Mouse (Mus musculus) frontal cortex, postnatal 36 days (tissue): ENCODE measurements around the gene Thap4.

ENCODE experiments used
- DNase-seq, 2 experiments: peaks; one replicate each; pipeline ENCODE4 v3.0.0; 2022; ENCODE audit warnings: low spot score in 2 of 2

Thap4 gene

DNA sequence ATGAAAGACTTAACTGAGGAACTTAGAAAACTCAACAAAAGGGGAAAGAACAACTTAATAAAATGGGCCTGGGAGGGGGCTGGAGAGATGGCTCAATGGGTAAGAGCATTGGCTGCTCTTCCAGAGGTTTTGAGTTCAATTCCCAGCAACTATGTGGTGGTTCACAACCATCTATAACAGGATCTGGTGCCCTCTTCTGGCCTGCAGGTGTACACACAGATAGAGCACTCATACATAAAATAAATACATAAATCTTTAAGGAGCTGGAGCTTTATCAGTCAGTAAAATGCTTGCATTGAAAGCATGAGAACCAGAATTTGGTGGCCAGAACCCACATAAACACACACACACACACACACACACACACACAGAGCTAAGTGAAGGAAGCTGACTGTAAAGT is 11.8 kb downstream of the Thap4 start:
- no peak for DNase-seq

DNA sequence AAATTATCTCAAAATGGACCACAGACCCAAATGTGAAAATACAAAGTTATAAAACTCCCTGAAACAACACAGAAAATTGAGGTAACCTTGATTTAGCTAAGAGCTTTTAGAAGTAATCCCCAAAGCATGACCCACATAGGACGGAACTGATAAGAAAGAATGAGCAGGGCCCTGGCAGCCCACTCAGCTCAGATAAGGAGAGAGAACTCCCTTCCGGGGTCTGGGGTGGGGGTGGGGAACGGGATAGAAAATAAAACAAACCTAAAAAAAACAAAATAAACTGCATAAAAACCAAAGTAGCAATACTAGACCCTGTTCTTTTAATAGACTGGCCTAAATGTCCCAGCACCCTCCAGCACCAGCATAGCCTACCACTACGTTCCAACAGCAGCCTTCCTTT is 12.7 kb downstream of the Thap4 start:
- no peak for DNase-seq

DNA sequence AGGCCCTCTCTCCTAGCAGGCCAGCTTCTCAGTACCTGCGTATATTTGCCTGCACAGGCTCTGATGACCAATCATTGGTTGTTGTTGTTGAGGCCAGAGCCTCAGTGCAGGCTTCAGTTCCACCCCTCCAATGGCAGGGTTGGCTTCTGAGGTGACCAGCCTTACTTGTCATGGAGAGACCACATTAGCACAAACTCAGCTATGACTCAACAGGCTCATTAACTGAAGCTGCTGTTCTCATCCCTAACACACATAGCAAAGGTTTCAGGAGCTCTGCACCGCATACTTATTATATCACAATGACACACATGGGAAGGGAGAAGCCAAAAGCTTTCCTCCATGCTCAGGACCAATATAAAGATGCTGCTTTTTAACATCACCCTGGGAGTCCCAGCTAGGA is 14.0 kb downstream of the Thap4 start:
- no peak for DNase-seq

DNA sequence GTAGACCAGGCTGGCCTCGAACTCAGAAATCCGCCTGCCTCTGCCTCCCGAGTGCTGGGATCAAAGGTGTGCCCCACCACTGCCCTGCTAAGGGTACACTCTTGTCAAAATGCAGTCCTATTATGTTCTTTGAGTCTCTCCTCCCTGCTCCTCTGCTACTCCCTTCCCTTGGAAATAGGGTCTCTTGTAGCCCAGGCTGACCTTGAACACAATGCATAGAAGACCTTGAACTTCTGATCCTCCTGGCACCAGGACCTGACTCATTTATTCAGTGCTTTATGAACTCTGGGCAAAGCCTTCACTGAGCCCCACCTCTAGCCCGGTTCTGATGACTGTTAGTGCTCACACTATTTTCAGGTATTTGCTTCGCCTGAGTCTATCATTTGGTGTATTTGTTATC is 17.0 kb downstream of the Thap4 start:
- DNase-seq = no peak

DNA sequence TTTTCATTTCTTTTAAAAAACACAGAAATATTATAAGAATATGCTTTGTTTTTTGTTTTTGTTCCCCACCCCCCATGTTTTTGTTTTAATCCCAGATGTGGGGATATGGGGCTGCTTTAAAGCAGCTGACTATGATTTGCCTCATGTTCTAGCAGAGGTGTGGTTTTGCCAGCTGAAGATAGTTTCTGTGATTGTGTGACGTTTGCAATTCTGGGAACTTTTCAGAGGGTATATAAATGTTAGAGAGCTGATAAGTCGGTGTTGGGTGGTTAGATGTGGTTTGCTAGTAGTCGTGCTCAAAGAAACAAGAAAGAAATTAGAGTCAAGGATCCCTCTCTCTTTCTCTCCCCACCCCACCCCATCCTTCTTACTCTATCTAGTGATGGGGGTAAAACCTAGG is 18.8 kb downstream of the Thap4 start:
- DNase-seq = no peak

DNA sequence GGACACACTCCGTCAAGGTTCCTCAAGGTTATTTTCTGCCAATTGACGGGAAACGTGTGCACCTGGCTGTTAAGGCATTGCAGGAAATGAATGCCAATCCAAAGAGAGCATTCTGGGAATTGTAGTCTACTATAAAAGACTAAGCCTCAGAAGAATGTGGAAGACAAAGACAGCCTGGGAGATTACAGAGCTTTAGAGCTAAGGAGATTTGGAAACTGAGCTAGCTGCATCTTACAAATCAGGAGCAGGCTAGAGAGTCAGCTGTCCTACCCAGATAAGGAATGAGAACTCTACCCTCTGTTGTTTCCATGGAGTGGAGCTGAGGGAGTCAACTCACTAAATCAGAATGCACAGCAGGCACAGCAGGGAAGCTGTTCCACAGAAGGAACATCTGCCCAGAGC is 22.8 kb downstream of the Thap4 start:
- DNase-seq = peak in 1 of 2 experiments; percentile 35

DNA sequence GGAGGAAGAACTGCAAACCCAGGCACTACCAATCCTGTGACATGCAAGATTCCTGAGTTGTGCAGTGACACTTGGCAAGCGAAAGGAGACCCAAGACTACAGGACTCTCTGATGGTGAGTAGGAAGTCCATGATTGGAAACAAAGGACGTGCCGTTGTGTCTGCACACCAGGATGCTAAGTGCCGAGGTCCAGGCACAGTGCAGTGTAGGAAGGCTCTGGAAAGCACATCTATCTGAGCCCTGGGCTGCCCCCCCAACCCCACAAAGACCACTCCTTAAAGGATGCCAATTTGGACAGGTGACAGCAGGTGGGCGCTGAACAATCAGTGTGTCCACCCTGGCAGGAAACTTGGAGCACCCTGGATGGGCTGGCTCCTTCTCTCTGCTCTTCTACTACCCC is 23.6 kb downstream of the Thap4 start:
- DNase-seq = no peak

- peak; percentile 41 for DNase-seq
Observed at GRCm38 (mm10) chr1:93726974-93727373, 27.7 kb downstream of the Thap4 start.

- no peak for DNase-seq
Observed at GRCm38 (mm10) chr1:93726116-93726515, 28.5 kb downstream of the Thap4 start.

- DNase-seq = no peak
Observed at GRCm38 (mm10) chr1:93725665-93726064, 29.0 kb downstream of the Thap4 start.

GRCm38 (mm10) chr1:93724623-93725022 is 30.0 kb downstream of the Thap4 start:
- no peak for DNase-seq

DNA sequence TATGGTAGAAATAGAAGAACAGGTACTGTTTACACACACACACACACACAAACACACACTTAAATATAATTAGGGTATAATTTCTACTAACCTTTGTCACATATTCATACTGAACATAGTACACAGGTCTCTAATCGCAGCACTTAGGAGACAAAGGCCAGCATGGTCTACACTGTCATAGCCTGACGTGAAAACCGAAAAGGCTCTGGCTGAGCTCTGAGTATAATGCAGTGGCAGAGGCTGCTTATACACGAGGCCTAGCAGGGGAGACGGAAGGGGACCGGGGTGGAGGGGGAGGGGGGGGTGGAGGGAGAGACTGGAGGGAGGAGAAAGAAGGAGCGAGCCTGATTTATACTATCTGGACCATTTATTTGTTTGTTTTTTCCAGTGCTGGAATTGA is 33.1 kb downstream of the Thap4 start:
- DNase-seq = no peak

DNA sequence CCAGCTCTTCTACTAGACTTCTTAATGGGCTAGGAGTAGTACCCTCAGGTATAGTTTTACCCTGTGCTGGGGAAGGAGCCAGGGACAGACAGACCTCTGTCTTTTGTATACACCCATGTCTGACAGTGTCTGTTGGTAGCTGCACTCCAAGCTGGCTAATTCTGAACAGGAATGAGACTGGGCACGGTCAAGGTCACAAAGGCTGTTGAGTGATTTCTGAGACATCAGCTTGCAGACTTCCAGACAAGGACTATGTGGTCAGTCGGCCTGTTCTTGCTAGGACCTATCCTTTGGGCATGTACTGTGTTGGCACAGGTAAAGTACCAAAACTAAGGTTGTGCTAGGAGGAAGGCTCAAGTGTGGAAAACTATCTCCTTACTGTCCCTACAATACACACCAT is 38.5 kb downstream of the Thap4 start:
- DNase-seq = no peak

- no peak for DNase-seq
Observed at GRCm38 (mm10) chr1:93705389-93705788, 49.3 kb downstream of the Thap4 start.

DNA sequence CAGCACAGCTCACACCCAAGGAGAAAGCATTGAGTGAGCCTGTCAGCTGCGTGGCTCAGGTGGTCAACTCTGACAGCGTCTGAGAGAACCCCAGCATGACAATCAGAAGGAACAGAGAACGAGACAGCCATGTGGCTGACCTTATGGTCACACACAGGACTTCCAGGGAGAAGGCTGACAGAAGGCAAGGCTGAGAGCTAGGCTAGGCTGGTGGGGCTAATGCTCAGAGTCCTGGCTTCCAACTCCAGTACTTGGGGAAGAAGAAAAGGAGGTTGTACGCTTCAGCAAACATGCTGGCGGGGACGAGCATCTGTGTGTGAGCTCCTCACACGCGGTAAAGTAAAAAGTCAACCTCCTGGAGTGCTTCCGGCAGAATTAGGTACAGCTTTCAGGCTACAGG is 50.3 kb downstream of the Thap4 start:
- DNase-seq = no peak

DNA sequence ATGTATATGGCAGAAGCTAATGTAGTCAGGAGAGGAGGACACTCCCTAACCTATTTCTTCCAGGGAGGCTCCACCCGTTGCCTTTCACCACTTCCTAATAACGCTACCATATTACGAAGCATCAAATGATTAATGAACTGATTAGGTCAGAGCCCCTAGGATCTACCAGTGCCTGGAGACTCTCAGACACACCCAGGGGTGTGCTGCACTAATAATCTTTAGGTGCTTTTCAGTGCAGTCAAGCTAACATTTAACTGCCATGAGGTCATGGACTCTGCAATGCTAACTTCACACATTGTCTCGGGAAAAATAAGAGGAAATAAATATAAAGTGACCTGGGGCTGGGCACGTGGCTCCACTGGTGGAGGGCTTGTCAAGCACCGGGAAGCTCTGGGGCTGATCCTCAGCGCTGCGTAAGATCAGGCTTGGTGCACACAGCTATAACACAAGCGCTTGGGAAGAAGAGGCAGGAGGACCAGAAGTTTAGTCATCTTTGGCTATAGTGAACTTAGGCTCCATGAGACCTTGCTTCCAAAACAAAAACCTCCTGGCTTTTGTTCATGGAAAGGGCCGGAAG is 51.1 kb downstream of the Thap4 start:
- DNase-seq = no peak

DNA sequence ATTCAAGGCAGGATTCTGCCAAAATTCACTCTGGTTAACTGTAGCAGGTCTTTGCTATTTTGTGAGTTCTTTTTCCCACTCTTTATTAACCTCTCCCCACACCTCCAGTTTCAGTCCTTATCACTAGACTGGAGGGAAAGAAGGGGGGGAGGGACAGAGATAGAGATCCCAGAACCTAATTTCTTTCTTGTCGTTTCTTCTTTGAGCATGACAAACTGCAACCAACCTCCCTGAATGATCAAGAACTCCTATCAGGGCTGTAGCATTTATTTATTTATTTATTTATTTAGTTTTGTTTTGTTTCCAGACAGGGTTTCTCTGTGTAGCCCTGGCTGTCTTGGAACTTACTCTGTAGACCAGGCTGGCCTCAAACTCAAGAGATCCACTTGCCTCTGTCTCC is 52.6 kb downstream of the Thap4 start:
- no peak for DNase-seq

- DNase-seq = peak; percentile 68 to 85
Observed at GRCm38 (mm10) chr1:93699159-93699558, 55.5 kb downstream of the Thap4 start.

GRCm38 (mm10) chr1:93697317-93697716 is 57.3 kb downstream of the Thap4 start:
- DNase-seq = no peak

GRCm38 (mm10) chr1:93694966-93695365 is 59.7 kb downstream of the Thap4 start:
- no peak for DNase-seq

DNA sequence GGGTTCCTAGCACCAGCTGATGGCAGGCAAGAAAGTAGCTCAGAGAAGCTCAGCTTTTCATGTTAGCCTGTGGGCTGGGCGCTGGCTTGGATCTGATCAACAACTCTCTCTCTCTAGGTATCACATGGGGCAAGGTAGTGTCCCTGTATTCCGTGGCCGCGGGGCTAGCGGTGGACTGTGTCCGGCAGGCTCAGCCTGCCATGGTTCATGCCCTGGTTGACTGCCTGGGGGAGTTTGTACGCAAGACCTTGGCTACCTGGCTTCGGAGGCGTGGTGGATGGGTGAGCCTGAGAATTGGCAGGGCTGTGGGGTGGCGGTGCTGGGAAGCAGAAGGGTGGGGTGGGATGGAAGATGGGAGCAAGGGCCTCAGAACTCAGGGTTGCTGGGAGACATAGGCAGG is 60.7 kb downstream of the Thap4 start:
- DNase-seq = no peak

DNA sequence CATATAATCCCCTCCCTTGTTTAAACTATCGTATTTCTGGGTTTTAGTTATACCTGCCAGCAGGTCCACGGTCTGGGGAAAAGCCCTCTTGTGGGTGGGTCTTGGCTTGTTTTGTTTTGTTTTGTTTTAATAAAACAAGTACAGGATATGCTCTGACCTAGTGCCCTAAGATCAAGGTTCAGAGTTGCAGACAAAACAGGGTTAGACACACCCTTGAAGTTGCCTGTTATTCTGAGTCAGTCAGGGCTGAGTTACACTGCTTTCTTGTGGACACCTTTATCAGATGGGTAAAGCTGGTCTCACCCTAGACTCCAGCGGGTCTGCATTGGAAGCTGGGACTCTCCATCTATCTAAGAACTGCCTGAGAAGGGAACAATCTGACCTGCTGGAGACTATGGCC is 61.2 kb downstream of the Thap4 start:
- DNase-seq = no peak

- DNase-seq = no peak
Observed at GRCm38 (mm10) chr1:93692773-93693172, 61.9 kb downstream of the Thap4 start.

DNA sequence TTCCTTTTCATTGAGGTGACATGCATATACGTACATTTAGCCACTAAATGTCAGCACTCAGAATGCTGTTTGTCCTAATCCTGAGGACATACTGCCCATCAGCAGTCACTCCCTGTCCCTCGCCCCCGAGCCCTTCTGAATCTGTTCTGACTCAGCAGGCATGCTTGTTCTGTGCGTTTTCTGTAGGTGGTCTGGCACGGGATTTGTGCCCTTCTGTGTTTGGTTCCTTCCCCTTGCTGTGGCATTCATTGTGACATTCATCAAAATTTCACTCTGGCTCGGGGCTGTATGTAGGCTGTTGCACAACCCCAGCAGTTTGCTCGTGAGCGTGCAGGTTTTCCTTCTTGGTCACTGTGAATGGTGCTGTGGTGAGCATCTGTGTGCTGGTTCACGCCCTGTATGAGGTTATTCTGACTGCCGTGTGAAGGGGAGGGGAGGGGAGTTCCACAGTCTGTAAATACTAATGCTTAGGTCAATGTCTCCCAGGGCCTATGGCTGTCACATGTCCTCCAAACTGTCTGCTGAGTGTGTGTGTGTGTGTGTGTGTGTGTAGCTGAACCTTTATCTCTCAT is 62.8 kb downstream of the Thap4 start:
- DNase-seq = peak; percentile 32 to 36
